Mouse (Mus musculus) spleen, adult 12 weeks (tissue): Measurements from ENCODE around the gene Akr1c14.
"Not testable (repeated sequence)": the region's sequence is repeated elsewhere in the genome, so short reads cannot be mapped to it uniquely, and the experiment has no call there.

ENCODE experiments used
- DNase-seq: peaks from one replicate; pipeline ENCODE4 v3.0.0; 2022; ENCODE audit warnings: low spot score

Gene Akr1c14

GRCm38 (mm10) chr13:4123146-4123545 lies 74.3 kb downstream of the Akr1c14 start:
- no peak for DNase-seq

- DNase-seq, result not testable (repeated sequence)
These were observed 75.7 kb downstream of the Akr1c14 start for GRCm38 (mm10) chr13:4124471-4124870.

GRCm38 (mm10) chr13:4125846-4126245 lies 77.0 kb downstream of the Akr1c14 start:
- DNase-seq, result not testable (repeated sequence)

GRCm38 (mm10) chr13:4129100-4129499 lies 80.3 kb downstream of the Akr1c14 start:
- no peak for DNase-seq

- no peak for DNase-seq
These were observed 82.5 kb downstream of the Akr1c14 start for GRCm38 (mm10) chr13:4131317-4131716.

GRCm38 (mm10) chr13:4131721-4132120 lies 82.9 kb downstream of the Akr1c14 start:
- DNase-seq, result no peak

GRCm38 (mm10) chr13:4133070-4133469 lies 84.3 kb downstream of the Akr1c14 start:
- no peak for DNase-seq
